Mouse (Mus musculus): ENCODE measurements around the gene Pdgfb. TPM values are rescaled to one million over a fixed set of nuclear protein-coding genes. Genes with fewer than 3 reads are reported as not detected.

Pdgfb gene
- total and polyA plus RNA-seq, 3 experiments = 0.23 to 0.72 TPM; not detected in 1

DNA sequence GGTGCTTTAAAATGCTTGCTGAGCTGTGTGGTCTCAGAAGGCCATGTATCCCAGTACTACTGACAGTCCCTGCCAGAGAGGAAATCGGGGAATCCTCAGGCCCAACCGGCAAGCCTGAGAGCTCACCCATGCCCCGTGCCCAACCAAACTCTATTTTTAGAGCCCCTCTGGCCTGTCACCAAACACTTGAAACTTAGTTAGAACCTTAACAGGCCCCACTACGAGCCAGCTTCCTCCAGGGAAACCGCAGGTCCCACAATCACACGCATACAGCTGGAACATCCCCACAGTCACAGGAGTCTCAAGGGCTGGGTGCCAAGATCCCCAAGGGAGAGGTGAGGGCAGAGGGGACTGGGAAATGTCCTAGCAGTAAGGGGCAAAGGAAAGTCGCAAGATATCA lies 8.6 kb downstream of the Pdgfb start (continued):
- TF ChIP-seq MAZ (IDR thresholded peaks at IDR 0.05; ENCODE audit: low read depth, low read length) = 0 out of 2 replicates have a peak, but pooled peaks have one; percentile 27
- TF ChIP-seq SMC3 (IDR thresholded peaks at IDR 0.05; ENCODE audit: low read depth, low read length) = no peak
- TF ChIP-seq MXI1 (IDR thresholded peaks at IDR 0.05; ENCODE audit: low read depth, low read length) = peak; percentile 50
- no peak for TF ChIP-seq HCFC1 (IDR thresholded peaks at IDR 0.05; ENCODE audit: low read depth, low read length)
- no peak for TF ChIP-seq CHD1 (IDR thresholded peaks at IDR 0.05; ENCODE audit: low read depth, low read length)
- no peak for TF ChIP-seq UBTF (IDR thresholded peaks at IDR 0.05; ENCODE audit: borderline replicate concordance, insufficient read depth, low read depth, low read length)
- peak; percentile 90 for TF ChIP-seq TCF12 (IDR thresholded peaks at IDR 0.05; ENCODE audit: low read depth, low read length)
- no peak for TF ChIP-seq MYB (IDR thresholded peaks at IDR 0.05; ENCODE audit: low read depth, low read length)
- TF ChIP-seq CHD2 (IDR thresholded peaks at IDR 0.05; ENCODE audit: low read length) = no peak
- no peak for TF ChIP-seq GABPA (IDR thresholded peaks at IDR 0.05; ENCODE audit: low read depth, low read length)
- TF ChIP-seq POLR2AphosphoS2 (IDR thresholded peaks at IDR 0.05; ENCODE audit: low read length) = no peak

DNA sequence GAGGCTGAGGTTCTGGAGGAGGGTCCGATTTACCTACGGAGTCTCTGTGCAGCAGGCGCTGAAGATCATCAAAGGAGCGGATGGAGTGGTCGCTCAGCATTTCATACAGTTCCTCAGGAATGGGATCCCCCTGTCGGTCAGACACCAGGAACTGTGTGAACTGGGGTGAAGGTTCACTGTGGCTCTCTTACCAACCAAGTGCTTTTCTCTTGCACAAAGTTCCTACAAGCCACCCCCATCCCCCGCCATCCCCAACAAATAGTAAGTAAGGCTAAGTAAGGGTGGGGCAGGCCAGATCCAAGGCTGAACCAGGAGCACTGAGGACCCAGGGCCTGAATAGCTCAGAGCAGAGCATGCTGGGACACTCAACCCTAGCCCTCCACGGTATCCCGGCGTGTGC lies 9.3 kb downstream of the Pdgfb start:
- Histone ChIP-seq H3K27ac (ENCODE audit: control insufficient read depth, low read depth, low read length) (no peak overlapping the region), H3K4me3 (ENCODE audit: control insufficient read depth in 1 of 2, insufficient read depth in 1 of 2, low read depth in 2 of 2, low read length in 2 of 2) (no peak overlapping the region)
- TF ChIP-seq NELFE (IDR thresholded peaks at IDR 0.05; ENCODE audit: low read depth, low read length) = no peak
- TF ChIP-seq BHLHE40 (IDR thresholded peaks at IDR 0.05; ENCODE audit: borderline replicate concordance, low read depth, low read length) = no peak
- TF ChIP-seq ELF1 (IDR thresholded peaks at IDR 0.05; ENCODE audit: low read depth, low read length) = no peak
- TF ChIP-seq ETS1 (IDR thresholded peaks at IDR 0.05; ENCODE audit: low read depth, low read length) = no peak

DNA sequence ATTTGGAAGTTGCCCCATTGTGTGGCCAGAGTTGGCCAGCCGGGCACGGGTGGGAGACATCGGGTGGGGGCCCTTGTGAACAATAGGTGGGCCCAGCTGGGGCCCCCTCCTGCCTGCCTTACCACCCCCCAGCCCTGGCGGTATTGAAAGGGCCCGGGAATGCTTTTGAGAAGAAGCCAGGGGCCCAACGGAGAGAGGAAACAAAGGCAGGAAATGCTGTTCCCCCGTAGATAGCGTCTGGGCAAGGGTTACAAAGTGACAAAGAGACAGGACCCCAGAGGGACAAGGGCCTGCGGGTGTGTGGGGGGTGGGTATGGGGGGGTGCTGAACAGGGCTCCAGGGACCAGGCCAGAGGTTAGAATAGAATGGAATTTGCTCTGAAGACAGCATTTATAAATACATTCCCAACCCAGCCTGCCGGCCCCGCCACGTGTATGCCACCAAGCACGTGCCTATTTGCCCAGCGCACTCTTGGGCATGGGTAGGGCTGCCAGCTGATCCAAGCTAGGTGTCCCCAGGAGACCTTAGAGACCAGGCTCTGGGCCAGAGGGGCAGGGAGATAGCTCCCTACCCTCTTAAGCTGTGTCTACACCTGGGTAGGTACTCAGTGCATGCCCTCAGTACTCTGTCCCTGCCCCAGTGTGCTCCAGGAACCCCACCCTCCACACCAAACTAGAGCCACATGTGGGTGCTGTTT lies 10.0 kb downstream of the Pdgfb start:
- Histone ChIP-seq H3K79me2 (ENCODE audit: control insufficient read depth, insufficient read depth, low read length, poor library complexity) (no peaks in the 10 kb centered on the region), H3K36me3 (ENCODE audit: control insufficient read depth in 1 of 2, insufficient read depth in 2 of 2, low read length in 2 of 2) (peaks cover 0 to 15% of the 10 kb centered on the region in 2 experiments; a peak in 2 of 4 replicates), H3K4me1 (ENCODE audit: control insufficient read depth in 1 of 2, insufficient read depth in 2 of 2, low read length in 2 of 2) (peaks cover 10 to 22% of the 10 kb centered on the region in 2 experiments), H3K4me3 (ENCODE audit: control insufficient read depth in 1 of 2, insufficient read depth in 1 of 2, low read depth in 2 of 2, low read length in 2 of 2) (no peak overlapping the region), H3K27me3 (ENCODE audit: control insufficient read depth in 1 of 2, insufficient read depth in 2 of 2, low read length in 2 of 2) (no peaks in the 10 kb centered on the region), H3K9ac (ENCODE audit: control insufficient read depth, low read depth, low read length, poor library complexity, severe bottlenecking) (peak overlapping the region; percentile 22), H3K9me3 (replicated peaks; ENCODE audit: insufficient read depth, low read length) (no peaks in the 10 kb centered on the region), H3K27ac (ENCODE audit: control insufficient read depth, low read depth, low read length) (peak overlapping the region; percentile 7; the same call in 1 of the 2 replicates)
- peak; percentile 29 for DNase-seq (ENCODE audit: low read depth, low spot score)
- TF ChIP-seq MYB (IDR thresholded peaks at IDR 0.05; ENCODE audit: low read depth, low read length) (no peak), GATA1 (IDR thresholded peaks at IDR 0.05; ENCODE audit: low read depth, low read length) (no peak), MAFK (IDR thresholded peaks at IDR 0.05; ENCODE audit: borderline replicate concordance, low read depth, low read length) (no peak), HCFC1 (IDR thresholded peaks at IDR 0.05; ENCODE audit: low read depth, low read length) (no peak), CHD2 (IDR thresholded peaks at IDR 0.05; ENCODE audit: low read length) (no peak), GABPA (IDR thresholded peaks at IDR 0.05; ENCODE audit: low read depth, low read length) (no peak), E2F4 (IDR thresholded peaks at IDR 0.05; ENCODE audit: borderline replicate concordance, low read depth, low read length) (no peak), EP300 (IDR thresholded peaks at IDR 0.05; ENCODE audit: low read depth in 1 of 2, low read length in 2 of 2) (peak in 1 of 2 experiments; percentile 60; a peak in 3 of 4 replicates), TAL1 (IDR thresholded peaks at IDR 0.05; ENCODE audit: low read length) (peak; percentile 64), BHLHE40 (IDR thresholded peaks at IDR 0.05; ENCODE audit: borderline replicate concordance, low read depth, low read length) (no peak), JUND (IDR thresholded peaks at IDR 0.05; ENCODE audit: low read depth, low read length) (no peak), ZC3H11A (IDR thresholded peaks at IDR 0.05; ENCODE audit: low read depth, low read length) (no peak), TCF12 (IDR thresholded peaks at IDR 0.05; ENCODE audit: low read depth, low read length) (peak; percentile 70), KAT2A (conservative IDR thresholded peaks at IDR 0.05; ENCODE audit: low read depth, low read length) (no peak), SMC3 (IDR thresholded peaks at IDR 0.05; ENCODE audit: low read depth, low read length) (no peak), MYC (IDR thresholded peaks at IDR 0.05; ENCODE audit: low read depth, low read length) (0 out of 2 replicates have a peak, but pooled peaks have one; percentile 24)

More for the DNA sequence above, 9.3 kb downstream of the Pdgfb start:
- DNase-seq (ENCODE audit: low read depth, low spot score) = peak; percentile 10
- H3K79me2 ChIP-seq (ENCODE audit: control insufficient read depth, insufficient read depth, low read length, poor library complexity) = no peaks in the 10 kb centered on the region
- H3K36me3 ChIP-seq (ENCODE audit: control insufficient read depth in 1 of 2, insufficient read depth in 2 of 2, low read length in 2 of 2) = peaks cover 0 to 15% of the 10 kb centered on the region in 2 experiments; a peak in 2 of 4 replicates
- H3K4me1 ChIP-seq (ENCODE audit: control insufficient read depth in 1 of 2, insufficient read depth in 2 of 2, low read length in 2 of 2) = peaks cover 10 to 22% of the 10 kb centered on the region in 2 experiments
- no peaks in the 10 kb centered on the region for H3K9me3 ChIP-seq (replicated peaks; ENCODE audit: insufficient read depth, low read length)
- H3K27me3 ChIP-seq (ENCODE audit: control insufficient read depth in 1 of 2, insufficient read depth in 2 of 2, low read length in 2 of 2) = no peaks in the 10 kb centered on the region
- H3K9ac ChIP-seq (ENCODE audit: control insufficient read depth, low read depth, low read length, poor library complexity, severe bottlenecking) = no peak overlapping the region

Data from MEL (cell line).